Mouse (Mus musculus): Measurements from ENCODE around the gene Ninl. TPM values are rescaled to one million over a fixed set of nuclear protein-coding genes. Genes with fewer than 3 reads are reported as not detected.

Gene Ninl
- polyA plus RNA-seq, 2 experiments: 3.9 to 10.0 TPM

DNA sequence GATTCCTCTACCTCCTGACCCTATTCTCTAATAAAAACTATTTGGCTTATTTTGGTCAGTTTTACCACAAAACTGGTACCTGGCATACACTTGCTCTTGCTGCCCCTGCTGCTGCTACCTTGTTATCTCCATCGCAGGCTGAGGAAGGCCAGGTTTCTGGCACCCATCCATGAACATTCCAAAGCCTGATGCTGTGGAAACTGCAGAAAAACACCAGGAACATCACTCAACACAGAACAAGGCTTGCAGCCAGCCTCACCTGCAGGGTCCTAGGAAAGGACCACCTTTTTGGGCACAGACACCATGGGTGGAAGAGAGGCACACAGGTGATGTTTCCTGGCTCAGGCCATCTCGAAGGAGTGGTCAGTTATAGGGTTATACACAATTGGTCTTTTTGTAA lies 48.7 kb downstream of the Ninl start:
- no peak for TF ChIP-seq POLR2A (IDR thresholded peaks at IDR 0.05; ENCODE audit: borderline replicate concordance, extremely low read depth, insufficient read depth, insufficient read length)
- Histone ChIP-seq H3K4me3 (replicated peaks; ENCODE audit: low read length) (no peak overlapping the region), H3K27me3 (ENCODE audit: control insufficient read depth, insufficient read depth, low read length) (no peaks in the 10 kb centered on the region), H3K27ac (replicated peaks; ENCODE audit: low read depth, low read length) (no peak overlapping the region), H3K36me3 (ENCODE audit: control insufficient read depth, insufficient read depth, low read length) (no peaks in the 10 kb centered on the region), H3K4me1 (ENCODE audit: control insufficient read depth, insufficient read depth, low read length) (no peaks in the 10 kb centered on the region), H3K4me2 (replicated peaks; ENCODE audit: low read depth, low read length, severe bottlenecking) (no peak overlapping the region), H3K9me3 (ENCODE audit: control insufficient read depth, low read length) (no peaks in the 10 kb centered on the region), H3K9ac (ENCODE audit: low read depth, low read length, severe bottlenecking) (no peak overlapping the region)
- DNase-seq (ENCODE audit: low spot score) (no peak), ATAC-seq (ENCODE audit: low FRiP score, low read depth) (no peak)
- 76% methylated on average over 2 of the region's 2 CpGs for WGBS

DNA sequence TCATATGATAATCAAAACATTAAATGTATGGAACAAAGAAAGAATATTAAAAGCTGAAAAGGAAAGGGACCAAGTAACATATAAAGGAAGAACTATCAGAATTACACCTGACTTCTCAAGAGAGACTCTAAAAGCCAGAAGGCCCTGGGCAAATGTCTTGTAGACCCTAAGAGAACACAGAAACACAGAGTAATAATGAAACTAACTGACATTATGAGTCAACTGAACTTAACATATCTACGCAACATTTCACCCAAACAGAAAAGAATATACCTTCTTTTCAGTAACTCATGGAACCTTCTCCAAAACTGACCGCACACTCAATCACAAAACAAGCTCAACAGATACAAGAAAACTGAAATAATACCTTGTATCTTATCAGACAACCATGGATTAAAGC lies 53.8 kb downstream of the Ninl start:
- no peak for TF ChIP-seq POLR2A (IDR thresholded peaks at IDR 0.05; ENCODE audit: borderline replicate concordance, extremely low read depth, insufficient read depth, insufficient read length)
- no peak for DNase-seq (ENCODE audit: low spot score)

DNA sequence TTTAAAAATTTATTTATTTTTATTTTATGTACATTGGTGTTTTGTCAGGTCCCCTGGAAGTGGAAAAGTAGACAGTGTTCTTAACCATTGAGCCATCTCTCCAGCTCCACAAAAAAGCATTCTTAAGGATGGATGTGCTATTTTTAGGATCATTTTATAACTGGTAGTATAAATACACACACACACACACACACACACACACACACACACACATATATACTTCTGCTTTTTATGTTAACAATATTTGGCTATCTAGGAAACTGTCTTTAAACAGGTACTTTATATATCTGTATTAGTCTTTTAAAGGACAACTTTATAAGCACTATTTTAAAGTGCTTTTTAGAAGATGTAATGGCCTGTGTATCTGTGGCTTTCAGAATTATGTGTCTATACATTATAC lies 57.1 kb downstream of the Ninl start:
- Histone ChIP-seq H3K27me3 (ENCODE audit: control insufficient read depth, insufficient read depth, low read length) (no peaks in the 10 kb centered on the region), H3K4me2 (replicated peaks; ENCODE audit: low read depth, low read length, severe bottlenecking) (no peak overlapping the region), H3K9me3 (ENCODE audit: control insufficient read depth, low read length) (no peaks in the 10 kb centered on the region), H3K36me3 (ENCODE audit: control insufficient read depth, insufficient read depth, low read length) (no peaks in the 10 kb centered on the region; the same call in 1 of the 2 replicates), H3K4me1 (ENCODE audit: control insufficient read depth, insufficient read depth, low read length) (no peaks in the 10 kb centered on the region), H3K27ac (replicated peaks; ENCODE audit: low read depth, low read length) (no peak overlapping the region), H3K9ac (ENCODE audit: low read depth, low read length, severe bottlenecking) (no peak overlapping the region), H3K4me3 (replicated peaks; ENCODE audit: low read length) (no peak overlapping the region)
- no peak for TF ChIP-seq POLR2A (IDR thresholded peaks at IDR 0.05; ENCODE audit: borderline replicate concordance, extremely low read depth, insufficient read depth, insufficient read length)
- DNase-seq (ENCODE audit: low spot score): no peak
- ATAC-seq (ENCODE audit: low FRiP score, low read depth): no peak

More for the DNA sequence above, 53.8 kb downstream of the Ninl start:
- no peaks in the 10 kb centered on the region for H3K27me3 ChIP-seq (ENCODE audit: control insufficient read depth, insufficient read depth, low read length)
- no peak for ATAC-seq (ENCODE audit: low FRiP score, low read depth)
- no peaks in the 10 kb centered on the region for H3K36me3 ChIP-seq (ENCODE audit: control insufficient read depth, insufficient read depth, low read length)
- no peaks in the 10 kb centered on the region for H3K9me3 ChIP-seq (ENCODE audit: control insufficient read depth, low read length)
- H3K27ac ChIP-seq (replicated peaks; ENCODE audit: low read depth, low read length): no peak overlapping the region
- no peaks in the 10 kb centered on the region for H3K4me1 ChIP-seq (ENCODE audit: control insufficient read depth, insufficient read depth, low read length)
- H3K4me3 ChIP-seq (replicated peaks; ENCODE audit: low read length): no peak overlapping the region
- no peak overlapping the region for H3K4me2 ChIP-seq (replicated peaks; ENCODE audit: low read depth, low read length, severe bottlenecking)
- no peak overlapping the region for H3K9ac ChIP-seq (ENCODE audit: low read depth, low read length, severe bottlenecking)
- WGBS: 97% methylated on average over 2 of the region's 2 CpGs

- 86% methylated on average over 7 of the region's 7 CpGs for WGBS
- Histone ChIP-seq H3K4me3 (replicated peaks; ENCODE audit: low read length) (no peak overlapping the region), H3K4me2 (replicated peaks; ENCODE audit: low read depth, low read length, severe bottlenecking) (no peak overlapping the region), H3K9me3 (ENCODE audit: control insufficient read depth, low read length) (no peaks in the 10 kb centered on the region), H3K9ac (ENCODE audit: low read depth, low read length, severe bottlenecking) (no peak overlapping the region), H3K4me1 (ENCODE audit: control insufficient read depth, insufficient read depth, low read length) (no peaks in the 10 kb centered on the region), H3K36me3 (ENCODE audit: control insufficient read depth, insufficient read depth, low read length) (no peaks in the 10 kb centered on the region; the same call in 1 of the 2 replicates), H3K27ac (replicated peaks; ENCODE audit: low read depth, low read length) (no peak overlapping the region), H3K27me3 (ENCODE audit: control insufficient read depth, insufficient read depth, low read length) (no peaks in the 10 kb centered on the region)
- DNase-seq (ENCODE audit: low spot score): no peak
- no peak; the same call in 1 of the 2 replicates for ATAC-seq (ENCODE audit: low FRiP score, low read depth)
- TF ChIP-seq POLR2A (IDR thresholded peaks at IDR 0.05; ENCODE audit: borderline replicate concordance, extremely low read depth, insufficient read depth, insufficient read length): no peak
Observed at GRCm38 (mm10) chr2:150981524-150981923, 57.7 kb downstream of the Ninl start.

GRCm38 (mm10) chr2:150979861-150980620 lies 59.1 kb downstream of the Ninl start:
- WGBS: 87% methylated on average over 14 of the region's 14 CpGs
- no peak overlapping the region for H3K4me2 ChIP-seq (replicated peaks; ENCODE audit: low read depth, low read length, severe bottlenecking)
- no peak for ATAC-seq (ENCODE audit: low FRiP score, low read depth)
- no peak overlapping the region for H3K27ac ChIP-seq (replicated peaks; ENCODE audit: low read depth, low read length)
- H3K27me3 ChIP-seq (ENCODE audit: control insufficient read depth, insufficient read depth, low read length): no peaks in the 10 kb centered on the region
- DNase-seq (ENCODE audit: low spot score): no peak
- no peak for TF ChIP-seq POLR2A (IDR thresholded peaks at IDR 0.05; ENCODE audit: borderline replicate concordance, extremely low read depth, insufficient read depth, insufficient read length)
- H3K9ac ChIP-seq (ENCODE audit: low read depth, low read length, severe bottlenecking): no peak overlapping the region
- peaks cover 6% of the 10 kb centered on the region; the same call in 1 of the 2 replicates for H3K36me3 ChIP-seq (ENCODE audit: control insufficient read depth, insufficient read depth, low read length)
- H3K4me1 ChIP-seq (ENCODE audit: control insufficient read depth, insufficient read depth, low read length): no peaks in the 10 kb centered on the region
- H3K9me3 ChIP-seq (ENCODE audit: control insufficient read depth, low read length): no peaks in the 10 kb centered on the region
- no peak overlapping the region for H3K4me3 ChIP-seq (replicated peaks; ENCODE audit: low read length)
